Mouse (Mus musculus): ENCODE results near the gene Adh7. TPM values are rescaled to one million over a fixed set of nuclear protein-coding genes. Genes with fewer than 3 reads are reported as not detected.

Gene Adh7
- polyA plus RNA-seq, 1 experiment = 0.25 TPM

- no peaks in the 10 kb centered on the region for H3K27me3 ChIP-seq (replicated peaks; ENCODE audit: control insufficient read depth, insufficient read depth, low read length)
- H3K36me3 ChIP-seq (ENCODE audit: control insufficient read depth, insufficient read depth, low read length) = no peaks in the 10 kb centered on the region
- H3K27ac ChIP-seq (ENCODE audit: insufficient read depth, low read depth, low read length) = peak overlapping the region; percentile 61
- H3K4me3 ChIP-seq (ENCODE audit: insufficient read depth, low read depth, low read length) = no peak overlapping the region
- TF ChIP-seq CTCF (conservative IDR thresholded peaks at IDR 0.05; ENCODE audit: insufficient read depth, insufficient read length, low read depth, low read length) (no peak), POLR2A (IDR thresholded peaks at IDR 0.05; ENCODE audit: low read depth, low read length) (no peak)
- H3K4me1 ChIP-seq (ENCODE audit: control insufficient read depth, insufficient read depth, low read length) = peaks cover 39% of the 10 kb centered on the region
- DNase-seq = peak; percentile 79
- WGBS = 21% methylated on average over 6 of the region's 6 CpGs
These were observed 23.8 kb downstream of the Adh7 start for GRCm38 (mm10) chr3:138241371-138241770.

- Histone ChIP-seq H3K4me3 (ENCODE audit: insufficient read depth, low read depth, low read length) (no peak overlapping the region), H3K36me3 (ENCODE audit: control insufficient read depth, insufficient read depth, low read length) (no peaks in the 10 kb centered on the region), H3K27ac (ENCODE audit: insufficient read depth, low read depth, low read length) (peak overlapping the region; percentile 98), H3K4me1 (ENCODE audit: control insufficient read depth, insufficient read depth, low read length) (peaks cover 38% of the 10 kb centered on the region), H3K27me3 (replicated peaks; ENCODE audit: control insufficient read depth, insufficient read depth, low read length) (no peaks in the 10 kb centered on the region)
- WGBS = 62% methylated on average over 14 of the region's 14 CpGs
- TF ChIP-seq CTCF (conservative IDR thresholded peaks at IDR 0.05; ENCODE audit: insufficient read depth, insufficient read length, low read depth, low read length) (no peak), POLR2A (IDR thresholded peaks at IDR 0.05; ENCODE audit: low read depth, low read length) (no peak)
- no peak for DNase-seq
These were observed 24.6 kb downstream of the Adh7 start for GRCm38 (mm10) chr3:138242021-138242726.

GRCm38 (mm10) chr3:138242933-138243332 lies 25.4 kb downstream of the Adh7 start:
- no peak overlapping the region for H3K4me3 ChIP-seq (ENCODE audit: insufficient read depth, low read depth, low read length)
- DNase-seq = peak; percentile 92
- peaks cover 39% of the 10 kb centered on the region for H3K4me1 ChIP-seq (ENCODE audit: control insufficient read depth, insufficient read depth, low read length)
- H3K27ac ChIP-seq (ENCODE audit: insufficient read depth, low read depth, low read length) = peak overlapping the region; percentile 98
- no peaks in the 10 kb centered on the region for H3K36me3 ChIP-seq (ENCODE audit: control insufficient read depth, insufficient read depth, low read length)
- H3K27me3 ChIP-seq (replicated peaks; ENCODE audit: control insufficient read depth, insufficient read depth, low read length) = no peaks in the 10 kb centered on the region
- 37% methylated on average over 6 of the region's 6 CpGs for WGBS
- TF ChIP-seq CTCF (conservative IDR thresholded peaks at IDR 0.05; ENCODE audit: insufficient read depth, insufficient read length, low read depth, low read length) = no peak
- TF ChIP-seq POLR2A (IDR thresholded peaks at IDR 0.05; ENCODE audit: low read depth, low read length) = no peak

- TF ChIP-seq POLR2A (IDR thresholded peaks at IDR 0.05; ENCODE audit: low read depth, low read length) = no peak
- no peak for TF ChIP-seq CTCF (conservative IDR thresholded peaks at IDR 0.05; ENCODE audit: insufficient read depth, insufficient read length, low read depth, low read length)
- peaks cover 41% of the 10 kb centered on the region for H3K4me1 ChIP-seq (ENCODE audit: control insufficient read depth, insufficient read depth, low read length)
- 55% methylated on average over 7 of the region's 7 CpGs for WGBS
- no peak overlapping the region for H3K4me3 ChIP-seq (ENCODE audit: insufficient read depth, low read depth, low read length)
- peak; percentile 77 for DNase-seq
- H3K27me3 ChIP-seq (replicated peaks; ENCODE audit: control insufficient read depth, insufficient read depth, low read length) = no peaks in the 10 kb centered on the region
- H3K27ac ChIP-seq (ENCODE audit: insufficient read depth, low read depth, low read length) = peak overlapping the region; percentile 94
- H3K36me3 ChIP-seq (ENCODE audit: control insufficient read depth, insufficient read depth, low read length) = no peaks in the 10 kb centered on the region
These were observed 26.8 kb downstream of the Adh7 start for GRCm38 (mm10) chr3:138244338-138244874.

- TF ChIP-seq CTCF (conservative IDR thresholded peaks at IDR 0.05; ENCODE audit: insufficient read depth, insufficient read length, low read depth, low read length) (no peak), POLR2A (IDR thresholded peaks at IDR 0.05; ENCODE audit: low read depth, low read length) (no peak)
- H3K4me3 ChIP-seq (ENCODE audit: insufficient read depth, low read depth, low read length) = no peak overlapping the region
- H3K27ac ChIP-seq (ENCODE audit: insufficient read depth, low read depth, low read length) = no peak overlapping the region
- no peaks in the 10 kb centered on the region for H3K36me3 ChIP-seq (ENCODE audit: control insufficient read depth, insufficient read depth, low read length)
- no peaks in the 10 kb centered on the region for H3K27me3 ChIP-seq (replicated peaks; ENCODE audit: control insufficient read depth, insufficient read depth, low read length)
- H3K4me1 ChIP-seq (ENCODE audit: control insufficient read depth, insufficient read depth, low read length) = peaks cover 39% of the 10 kb centered on the region
- DNase-seq = no peak
These were observed 29.0 kb downstream of the Adh7 start for GRCm38 (mm10) chr3:138246511-138247020.

GRCm38 (mm10) chr3:138247241-138247640 lies 29.7 kb downstream of the Adh7 start:
- no peak for DNase-seq
- no peaks in the 10 kb centered on the region for H3K36me3 ChIP-seq (ENCODE audit: control insufficient read depth, insufficient read depth, low read length)
- no peaks in the 10 kb centered on the region for H3K27me3 ChIP-seq (replicated peaks; ENCODE audit: control insufficient read depth, insufficient read depth, low read length)
- WGBS = 92% methylated on average over 4 of the region's 4 CpGs
- peak overlapping the region; percentile 47; the same call in 1 of the 2 replicates for H3K27ac ChIP-seq (ENCODE audit: insufficient read depth, low read depth, low read length)
- TF ChIP-seq CTCF (conservative IDR thresholded peaks at IDR 0.05; ENCODE audit: insufficient read depth, insufficient read length, low read depth, low read length) = no peak
- no peak for TF ChIP-seq POLR2A (IDR thresholded peaks at IDR 0.05; ENCODE audit: low read depth, low read length)
- H3K4me1 ChIP-seq (ENCODE audit: control insufficient read depth, insufficient read depth, low read length) = peaks cover 36% of the 10 kb centered on the region
- H3K4me3 ChIP-seq (ENCODE audit: insufficient read depth, low read depth, low read length) = no peak overlapping the region

GRCm38 (mm10) chr3:138248011-138248410 lies 30.5 kb downstream of the Adh7 start:
- Histone ChIP-seq H3K27me3 (replicated peaks; ENCODE audit: control insufficient read depth, insufficient read depth, low read length) (no peaks in the 10 kb centered on the region), H3K4me1 (ENCODE audit: control insufficient read depth, insufficient read depth, low read length) (peaks cover 31% of the 10 kb centered on the region), H3K27ac (ENCODE audit: insufficient read depth, low read depth, low read length) (peak overlapping the region; percentile 48), H3K4me3 (ENCODE audit: insufficient read depth, low read depth, low read length) (no peak overlapping the region), H3K36me3 (ENCODE audit: control insufficient read depth, insufficient read depth, low read length) (no peaks in the 10 kb centered on the region)
- DNase-seq = peak; percentile 97
- TF ChIP-seq CTCF (conservative IDR thresholded peaks at IDR 0.05; ENCODE audit: insufficient read depth, insufficient read length, low read depth, low read length) (no peak), POLR2A (IDR thresholded peaks at IDR 0.05; ENCODE audit: low read depth, low read length) (no peak)
- WGBS = 47% methylated on average over 7 of the region's 7 CpGs

All from kidney, adult 2 months (tissue).